Mouse (Mus musculus) heart, adult 2 months (tissue): ENCODE data around the gene Rbm8a2.

ENCODE experiments used
- CTCF ChIP-seq: fragments of 200-600 bp; IDR thresholded peaks from 2 replicates; pipeline ENCODE4 v1.8.1; 2022; ENCODE audit warnings: antibody characterized with exemption, mild to moderate bottlenecking, moderate library complexity
- EP300 ChIP-seq: fragments of 200-500 bp; IDR thresholded peaks from 2 replicates; pipeline ENCODE4 v1.6.1; 2011; ENCODE audit warnings: low read depth, low read length, control low read depth; ENCODE audit not compliant: insufficient read depth
- POLR2A ChIP-seq: fragments of 200-500 bp; IDR thresholded peaks from 2 replicates; pipeline ENCODE4 v1.6.1; 2011; ENCODE audit warnings: mild to moderate bottlenecking, low read depth, low read length, control low read depth; ENCODE audit not compliant: insufficient read depth

DNA sequence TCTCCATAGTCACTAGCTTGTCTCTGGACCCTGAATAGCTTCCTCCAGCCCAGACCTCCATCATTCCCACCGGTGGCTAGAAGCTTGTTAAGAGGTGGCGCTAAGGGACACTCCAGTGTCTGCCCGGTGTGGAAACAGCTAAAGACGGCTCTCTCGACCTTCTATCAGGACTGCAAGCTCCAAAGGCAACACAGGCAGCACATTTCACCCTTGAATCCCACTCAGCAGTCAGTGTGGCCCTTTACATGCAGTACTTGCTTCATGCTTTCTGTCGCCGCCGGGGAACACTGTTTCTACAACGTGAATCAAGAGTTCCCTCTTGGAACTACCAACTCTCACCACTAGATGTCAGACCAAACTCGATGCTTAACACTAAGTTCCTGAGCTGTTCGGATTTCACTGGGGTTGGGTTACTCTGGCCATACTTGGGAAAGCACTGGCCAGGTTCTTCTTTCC lies 42.6 kb downstream of the Rbm8a2 start:
- no peak for TF ChIP-seq POLR2A
- TF ChIP-seq CTCF = peak; percentile 89
- TF ChIP-seq EP300 = no peak
